In genomic region chr4:129771314-129771671, GRCm38 (mm10) we compare ENCODE assay signal across 9 mouse cellular contexts. TPM values are rescaled to one million over a fixed set of nuclear protein-coding genes. Genes with fewer than 3 reads are reported as not detected.
DNase-seq lines count a peak whose midpoint lies in the region; ATAC-seq lines count a peak whose summit lies in the region.
"Had no signal": no experiment of that assay in that cellular context is flagged by ENCODE, and none has a peak within 500 bp of the region (broad histone marks: within the 10 kb centered on the region; RNA-seq: fewer than 3 reads in every experiment).

No protein-coding gene starts in this region.

- H3K36me3 ChIP-seq in heart, embryonic 10.5 days: no peaks in the 10 kb centered on the region
- no peaks in the 10 kb centered on the region for H3K36me3 ChIP-seq in hindbrain, embryonic 10.5 days

- peak overlapping the region; percentile 59 for H3K27ac ChIP-seq in heart, embryonic 10.5 days
- peak overlapping the region; percentile 54; the same call in 1 of the 2 replicates for H3K27ac ChIP-seq in hindbrain, embryonic 10.5 days

- peak; percentile 37; the same call in 1 of the 2 replicates for ATAC-seq in megakaryocyte progenitor cell, adult 5-6 weeks (replicated peaks; ENCODE audit: poor library complexity)
- ATAC-seq in erythroid progenitor cell, adult 5-6 weeks (replicated peaks; ENCODE audit: low FRiP score, poor library complexity, severe bottlenecking): no peak
- ATAC-seq in inflammation-experienced regulatory T-cells, adult 6 months: no peak

- DNase-seq in heart, embryonic 10.5 days (ENCODE audit: low spot score): no peak
- no peak for DNase-seq in heart, adult 9 months (ENCODE audit: low spot score in 2 of 2)
- peak; percentile 39 for DNase-seq in 3T3-L1 (ENCODE audit: low read depth, low spot score)
- DNase-seq in hindbrain, embryonic 10.5 days (ENCODE audit: low spot score): no peak
- no peak for DNase-seq in urinary bladder, adult 2 months (ENCODE audit: low spot score)
- DNase-seq: spleen, adult 18-20 months had no signal

- H3K9me3 ChIP-seq in heart, embryonic 10.5 days: no peaks in the 10 kb centered on the region
- H3K9me3 ChIP-seq in hindbrain, embryonic 10.5 days: no peaks in the 10 kb centered on the region

- peaks cover 18% of the 10 kb centered on the region for H3K27me3 ChIP-seq in heart, embryonic 10.5 days (ENCODE audit: insufficient read depth, poor library complexity, severe bottlenecking)
- H3K27me3 ChIP-seq in hindbrain, embryonic 10.5 days (ENCODE audit: insufficient read depth, poor library complexity, severe bottlenecking): peaks cover 28% of the 10 kb centered on the region

- H3K4me1 ChIP-seq in heart, embryonic 10.5 days: peaks cover 27% of the 10 kb centered on the region
- H3K4me1 ChIP-seq in hindbrain, embryonic 10.5 days (replicated peaks): peaks cover 29% of the 10 kb centered on the region

- peak overlapping the region; percentile 48 for H3K4me3 ChIP-seq in heart, embryonic 10.5 days
- peak overlapping the region; percentile 32; the same call in 1 of the 2 replicates for H3K4me3 ChIP-seq in hindbrain, embryonic 10.5 days

- 23% methylated on average over 7 of the region's 7 CpGs for WGBS in heart, embryonic 10.5 days
- 21% methylated on average over 7 of the region's 7 CpGs for WGBS in hindbrain, embryonic 10.5 days

RNA-seq across cellular contexts. Expression of gene Khdrbs1, which starts 29.2 kb away (rescaled TPM):
- 93.7 and 115 TPM in 2 replicates for polyA plus RNA-seq in heart, embryonic 10.5 days (2016; fragmentation: Nextera tagmentation; extraction: Ambion mirVana)
- polyA plus RNA-seq in hindbrain, embryonic 10.5 days (2016; fragmentation: Nextera tagmentation; extraction: Ambion mirVana): 160 and 168 TPM in 2 replicates
- total RNA-seq in megakaryocyte progenitor cell, adult 5-6 weeks (2015): 104 and 118 TPM in 2 replicates
- 87.7 and 97.3 TPM in 2 replicates for total RNA-seq in megakaryocyte progenitor cell, adult 5-6 weeks (2017)
- 49.5 and 58.7 TPM in 2 replicates for total RNA-seq in erythroid progenitor cell, adult 5-6 weeks (2015; ENCODE audit: low replicate concordance)
- total RNA-seq in erythroid progenitor cell, adult 5-6 weeks (2017; ENCODE audit: low replicate concordance): 40.4 and 57.1 TPM in 2 replicates
- polyA plus RNA-seq in urinary bladder, adult 2 months (2012; rRNA removed): 21.7 and 39.0 TPM in 2 replicates
- 10 to 100 TPM; 35.0 to 40.3 (median 39.9) TPM for polyA plus RNA-seq in inflammation-experienced regulatory T-cells, adult 6 months (2017; shearing (Covaris generic))

RNA-seq across cellular contexts. Expression of gene Ptp4a2, which starts 39.7 kb away (rescaled TPM):
- polyA plus RNA-seq in heart, embryonic 10.5 days (2016; fragmentation: Nextera tagmentation; extraction: Ambion mirVana): 348 and 351 TPM in 2 replicates
- 230 and 278 TPM in 2 replicates for polyA plus RNA-seq in hindbrain, embryonic 10.5 days (2016; fragmentation: Nextera tagmentation; extraction: Ambion mirVana)
- 310 and 335 TPM in 2 replicates for total RNA-seq in megakaryocyte progenitor cell, adult 5-6 weeks (2015)
- 303 and 393 TPM in 2 replicates for total RNA-seq in megakaryocyte progenitor cell, adult 5-6 weeks (2017)
- total RNA-seq in erythroid progenitor cell, adult 5-6 weeks (2015; ENCODE audit: low replicate concordance): 228 and 468 TPM in 2 replicates
- total RNA-seq in erythroid progenitor cell, adult 5-6 weeks (2017; ENCODE audit: low replicate concordance): 166 and 170 TPM in 2 replicates
- polyA plus RNA-seq in urinary bladder, adult 2 months (2012; rRNA removed): 121 and 139 TPM in 2 replicates
- polyA plus RNA-seq in inflammation-experienced regulatory T-cells, adult 6 months (2017; shearing (Covaris generic)): 1,000 to 10,000 TPM; 1,860 to 2,586 (median 2,027) TPM
